Mouse (Mus musculus) megakaryocyte, embryonic 14.5 days (primary cell): ENCODE data around the gene Proser3. TPM values are rescaled to one million over a fixed set of nuclear protein-coding genes. Genes with fewer than 3 reads are reported as not detected.

ENCODE experiments used
- H3K27me3 ChIP-seq: replicated peaks from 2 replicates; pipeline ENCODE3; 2012; ENCODE audit warnings: inconsistent platforms
- H3K36me3 ChIP-seq: replicated peaks from 2 replicates; pipeline ENCODE3; 2012; ENCODE audit warnings: low read length, inconsistent platforms, mixed read lengths
- H3K4me1 ChIP-seq: 2 replicates; pipeline ENCODE4 v1.6.1; 2012; ENCODE audit warnings: inconsistent platforms
- H3K4me3 ChIP-seq: replicated peaks from 2 replicates; pipeline ENCODE3; 2012; ENCODE audit warnings: moderate library complexity, mild to moderate bottlenecking, inconsistent platforms
- H3K9me3 ChIP-seq: 2 replicates; pipeline ENCODE4 v1.6.1; 2012; ENCODE audit warnings: inconsistent platforms
- FLI1 ChIP-seq: IDR thresholded peaks from 2 replicates; pipeline ENCODE4 v1.6.1; 2012; ENCODE audit warnings: low read length, inconsistent platforms, mixed read lengths
- GATA1 ChIP-seq: IDR thresholded peaks from 3 replicates; pipeline ENCODE4 v1.6.1; 2012; ENCODE audit warnings: mixed read lengths, low read length, inconsistent platforms, borderline replicate concordance
- polyA plus RNA-seq: library from polyadenylated mRNA; stranded (reverse); fragments of >175 nt; gene quantifications from 2 replicates; pipeline ENCODE4 v1.2.3, GENCODE M21; 2012; ENCODE audit warnings: low replicate concordance; ENCODE audit not compliant: insufficient read depth

Gene Proser3
- polyA plus RNA-seq, 1 experiment: 11.6 TPM

- peaks cover 3% of the 10 kb centered on the region; the same call in 1 of the 2 replicates for H3K9me3 ChIP-seq
- peaks cover 18% of the 10 kb centered on the region for H3K27me3 ChIP-seq
- peaks cover 15% of the 10 kb centered on the region for H3K4me1 ChIP-seq
- no peak within 1 kb of the TSS for H3K4me3 ChIP-seq
- TF ChIP-seq GATA1 (no peak), FLI1 (no peak)
- no peaks in the 10 kb centered on the region for H3K36me3 ChIP-seq
Measured at GRCm38 (mm10) chr7:30493401-30493931, 58.6 kb downstream of the Proser3 start, which contains the start of gene Prodh2. Prodh2 (plus strand) TSS chr7:30493622.

- Histone ChIP-seq H3K27me3 (peaks cover 18% of the 10 kb centered on the region), H3K36me3 (no peaks in the 10 kb centered on the region), H3K4me1 (peaks cover 15% of the 10 kb centered on the region), H3K9me3 (peaks cover 3% of the 10 kb centered on the region; the same call in 1 of the 2 replicates), H3K4me3 (no peak overlapping the region)
- TF ChIP-seq FLI1 (no peak), GATA1 (no peak)
Measured at GRCm38 (mm10) chr7:30492765-30493164, 59.3 kb downstream of the Proser3 start.

- Histone ChIP-seq H3K27me3 (peaks cover 23% of the 10 kb centered on the region), H3K4me1 (peaks cover 15% of the 10 kb centered on the region), H3K9me3 (peaks cover 3% of the 10 kb centered on the region; the same call in 1 of the 2 replicates), H3K36me3 (no peaks in the 10 kb centered on the region), H3K4me3 (no peak overlapping the region)
- TF ChIP-seq FLI1 (no peak), GATA1 (no peak)
Measured at GRCm38 (mm10) chr7:30490957-30491307, 61.2 kb downstream of the Proser3 start.

GRCm38 (mm10) chr7:30490251-30490956 lies 61.7 kb downstream of the Proser3 start:
- Histone ChIP-seq H3K9me3 (peaks cover 2% of the 10 kb centered on the region; the same call in 1 of the 2 replicates), H3K4me3 (no peak overlapping the region), H3K27me3 (peaks cover 23% of the 10 kb centered on the region), H3K4me1 (peaks cover 15% of the 10 kb centered on the region), H3K36me3 (no peaks in the 10 kb centered on the region)
- TF ChIP-seq GATA1: no peak
- no peak for TF ChIP-seq FLI1

Other genes starting within 250 kb of the Proser3 start
- gene Alkbh6, start 243.6 kb downstream of the Proser3 start, polyA plus RNA-seq: 78.7 and 108 TPM in 2 replicates
- 2.6 TPM in 1 of 2 replicates, not detected in the other for gene Syne4, start 237.5 kb downstream of the Proser3 start, polyA plus RNA-seq
- gene E130208F15Rik, start 230.6 kb downstream of the Proser3 start, polyA plus RNA-seq: 0.25 TPM in 1 of 2 replicates, not detected in the other
- gene Sdhaf1, start 228.4 kb downstream of the Proser3 start, polyA plus RNA-seq: 9.8 and 13.7 TPM in 2 replicates
- gene Lrfn3, start 189.5 kb downstream of the Proser3 start, polyA plus RNA-seq: not detected in 2 replicates
- gene Tyrobp, start 138.5 kb downstream of the Proser3 start, polyA plus RNA-seq: 20.9 and 273 TPM in 2 replicates
- gene Hcst, start 132.4 kb downstream of the Proser3 start, polyA plus RNA-seq: 11.1 and 14.2 TPM in 2 replicates
- gene Nfkbid, start 130.6 kb downstream of the Proser3 start, polyA plus RNA-seq: 8.3 and 10.0 TPM in 2 replicates
- gene Aplp1, start 106.8 kb downstream of the Proser3 start, polyA plus RNA-seq: 2.1 and 5.5 TPM in 2 replicates
- gene Kirrel2, start 94.6 kb downstream of the Proser3 start, polyA plus RNA-seq: not detected in 2 replicates
- gene Nphs1, start 94.0 kb downstream of the Proser3 start, polyA plus RNA-seq: not detected in 2 replicates
- not detected in 2 replicates for gene Prodh2, start 58.7 kb downstream of the Proser3 start, polyA plus RNA-seq
- gene Arhgap33, start 17.2 kb downstream of the Proser3 start, polyA plus RNA-seq: 12.9 and 43.1 TPM in 2 replicates
- gene Hspb6, start 121 bp downstream of the Proser3 start, polyA plus RNA-seq: 6.0 and 17.2 TPM in 2 replicates
- 49.3 and 62.3 TPM in 2 replicates for gene Lin37, start 7.5 kb upstream of the Proser3 start, polyA plus RNA-seq
- gene U2af1l4, start 11.0 kb upstream of the Proser3 start, polyA plus RNA-seq: 52.8 and 64.1 TPM in 2 replicates
- gene Gm49396, start 11.0 kb upstream of the Proser3 start, polyA plus RNA-seq: 0.70 TPM in 1 of 2 replicates, not detected in the other
- gene Psenen, start 11.3 kb upstream of the Proser3 start, polyA plus RNA-seq: 21.1 and 77.9 TPM in 2 replicates
- gene Igflr1, start 13.1 kb upstream of the Proser3 start, polyA plus RNA-seq: 4.3 and 15.3 TPM in 2 replicates
- gene Kmt2b, start 36.4 kb upstream of the Proser3 start, polyA plus RNA-seq: 20.0 and 47.0 TPM in 2 replicates
- 0.10 TPM in 1 of 2 replicates, not detected in the other for gene Zbtb32, start 46.6 kb upstream of the Proser3 start, polyA plus RNA-seq
- gene Upk1a, start 60.5 kb upstream of the Proser3 start, polyA plus RNA-seq: 1.2 TPM in 1 of 2 replicates, not detected in the other
- gene Cox6b1, start 73.9 kb upstream of the Proser3 start, polyA plus RNA-seq: 82.5 and 197 TPM in 2 replicates
- gene Etv2, start 83.6 kb upstream of the Proser3 start, polyA plus RNA-seq: 0.44 TPM in 1 of 2 replicates, not detected in the other
- 261 and 484 TPM in 2 replicates for gene Rbm42, start 98.0 kb upstream of the Proser3 start, polyA plus RNA-seq
- 2.3 and 13.7 TPM in 2 replicates for gene Haus5, start 112.7 kb upstream of the Proser3 start, polyA plus RNA-seq
- gene Pmis2, start 119.3 kb upstream of the Proser3 start, polyA plus RNA-seq: not detected in 2 replicates
- not detected in 2 replicates for gene 2200002J24Rik, start 146.6 kb upstream of the Proser3 start, polyA plus RNA-seq
- gene Atp4a, start 159.9 kb upstream of the Proser3 start, polyA plus RNA-seq: 0.10 TPM in 1 of 2 replicates, not detected in the other
- gene Tmem147, start 177.2 kb upstream of the Proser3 start, polyA plus RNA-seq: 25.4 and 46.3 TPM in 2 replicates
- not detected in 2 replicates for gene Gapdhs, start 191.4 kb upstream of the Proser3 start, polyA plus RNA-seq
- 0.21 TPM in 1 of 2 replicates, not detected in the other for gene Sbsn, start 199.2 kb upstream of the Proser3 start, polyA plus RNA-seq
- gene Dmkn, start 211.5 kb upstream of the Proser3 start, polyA plus RNA-seq: not detected in 2 replicates
- not detected in 2 replicates for gene Krtdap, start 235.6 kb upstream of the Proser3 start, polyA plus RNA-seq